Mouse (Mus musculus) heart, adult 9 months (tissue): ENCODE measurements around the gene Dio2.
A peak's percentile ranks its signal among the peaks of the same experiment; 100 is the strongest.

ENCODE experiments used
- DNase-seq, 2 experiments: peaks; one replicate each; pipeline ENCODE4 v3.0.0; 2022; ENCODE audit warnings: low spot score in 2 of 2

The Dio2 gene

DNA sequence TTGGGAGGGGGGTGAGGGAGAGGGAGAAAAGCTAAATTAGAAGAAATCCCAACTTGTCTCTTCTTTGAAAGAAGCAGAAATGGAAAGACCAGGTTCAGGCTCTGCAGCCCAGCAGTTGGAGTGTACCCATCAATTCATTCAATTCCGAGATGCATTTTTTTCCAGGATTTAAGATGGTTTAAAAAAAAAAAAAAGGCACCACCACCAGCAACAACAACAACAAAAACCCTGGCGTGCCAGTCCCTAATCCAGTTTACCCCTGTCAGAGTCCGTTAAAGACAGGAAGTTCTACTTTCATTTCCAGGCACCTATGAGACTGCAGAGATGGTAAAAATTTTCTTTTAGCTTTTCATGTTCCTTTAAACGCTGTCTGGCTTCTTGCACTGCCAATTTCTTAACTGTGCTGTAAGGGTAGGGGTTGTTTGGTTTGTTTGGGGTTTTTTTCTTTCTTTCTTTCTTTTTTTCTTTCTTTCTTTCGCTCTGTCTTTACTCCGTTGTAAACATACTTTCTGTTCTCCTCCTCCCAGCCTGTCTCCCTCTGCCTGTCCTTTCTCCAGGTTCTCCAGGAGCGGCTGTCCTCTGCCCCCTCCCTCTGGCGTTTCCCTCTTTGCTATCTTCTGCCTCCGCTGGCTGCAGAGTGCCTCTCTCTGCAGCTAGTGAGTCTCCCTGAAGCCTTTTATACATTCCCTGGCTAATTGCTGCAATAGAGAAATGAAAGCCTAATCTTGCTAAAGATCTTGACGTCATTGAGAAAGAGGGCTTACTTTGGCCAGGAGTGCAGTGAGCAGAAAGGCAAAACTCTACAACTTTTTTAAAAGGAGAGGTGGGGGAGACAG lies at the start of gene Dio2:
Gene Dio2, minus strand, starts transcription at position 51 of the 836 bp plus-strand sequence.
- DNase-seq: no peak

DNA sequence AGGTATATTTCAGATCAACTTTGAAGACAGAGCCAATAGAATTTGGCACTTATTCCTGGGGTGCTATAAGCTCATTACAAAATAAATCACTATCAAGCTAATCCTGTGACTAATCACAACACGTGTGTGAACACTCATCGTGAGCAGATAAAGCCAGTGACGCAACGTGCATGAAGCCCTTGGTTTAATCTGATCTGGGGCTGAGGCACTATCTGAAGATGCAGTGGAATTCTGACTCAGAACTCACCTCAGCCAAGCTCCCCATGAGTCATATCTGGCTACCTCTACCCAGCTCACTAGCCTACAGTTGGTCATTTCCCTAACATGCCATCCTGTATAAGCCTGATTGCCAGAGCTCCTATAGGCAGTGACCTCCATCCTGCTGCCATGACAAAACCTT lies 43.2 kb upstream of the Dio2 start:
- no peak for DNase-seq

DNA sequence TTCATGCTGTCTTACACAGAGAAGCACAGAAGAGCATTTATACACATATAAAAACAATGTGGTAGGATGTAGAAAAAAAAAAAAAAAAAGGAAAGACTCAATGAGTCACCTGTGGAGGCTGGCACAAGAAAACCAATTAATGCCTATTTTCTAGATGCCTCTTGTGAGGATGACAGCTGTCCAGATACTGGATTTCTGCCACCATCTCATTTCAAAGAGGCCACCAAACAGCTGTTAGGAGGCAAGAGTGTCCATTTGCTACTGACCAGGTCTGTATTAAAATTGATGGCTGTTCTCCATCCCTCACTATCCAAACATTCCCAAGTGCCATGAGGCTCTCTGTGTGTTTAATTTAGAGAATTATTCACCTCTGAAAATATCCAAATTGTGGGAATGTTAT lies 6.5 kb upstream of the Dio2 start:
- DNase-seq: no peak

DNA sequence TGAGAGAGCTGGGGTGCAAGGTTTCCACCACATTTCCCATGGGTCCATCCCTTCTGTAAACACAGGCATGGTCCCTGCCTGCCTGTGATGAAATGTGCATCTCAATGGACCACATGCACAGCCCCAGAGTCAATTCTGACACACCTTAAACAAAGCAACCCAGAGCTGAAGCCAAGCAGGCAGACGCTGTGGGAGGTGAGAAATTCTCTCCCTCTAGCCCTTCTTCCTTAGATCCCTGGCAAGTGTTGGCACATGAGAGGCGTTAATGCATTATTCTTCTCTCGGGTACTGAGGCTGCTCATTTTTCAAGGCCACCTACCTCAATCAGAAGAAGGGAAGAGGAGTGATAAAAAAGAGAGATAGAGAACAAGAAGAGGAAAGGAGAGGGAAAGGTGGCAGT lies 5.4 kb upstream of the Dio2 start:
- no peak for DNase-seq

DNA sequence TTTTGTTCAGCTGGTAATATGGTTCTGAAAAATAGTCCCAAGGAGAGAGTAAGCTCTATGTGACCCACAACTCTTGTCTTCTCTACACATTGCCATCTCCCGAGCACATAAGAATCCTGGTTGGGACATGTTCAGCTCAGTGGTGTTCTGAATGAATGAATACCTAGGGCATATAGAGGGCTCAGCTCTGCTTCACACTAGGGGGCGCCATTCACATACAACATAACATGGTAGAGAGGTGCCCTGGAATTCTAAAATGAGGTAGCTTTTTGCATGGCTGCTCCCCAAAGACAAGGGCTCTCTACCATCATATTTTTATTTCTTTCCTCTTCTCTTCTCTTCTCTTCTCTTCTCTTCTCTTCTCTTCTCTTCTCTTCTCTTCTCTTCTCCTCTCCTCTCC lies 2.2 kb upstream of the Dio2 start:
- peak in 1 of 2 experiments; percentile 41 for DNase-seq

DNA sequence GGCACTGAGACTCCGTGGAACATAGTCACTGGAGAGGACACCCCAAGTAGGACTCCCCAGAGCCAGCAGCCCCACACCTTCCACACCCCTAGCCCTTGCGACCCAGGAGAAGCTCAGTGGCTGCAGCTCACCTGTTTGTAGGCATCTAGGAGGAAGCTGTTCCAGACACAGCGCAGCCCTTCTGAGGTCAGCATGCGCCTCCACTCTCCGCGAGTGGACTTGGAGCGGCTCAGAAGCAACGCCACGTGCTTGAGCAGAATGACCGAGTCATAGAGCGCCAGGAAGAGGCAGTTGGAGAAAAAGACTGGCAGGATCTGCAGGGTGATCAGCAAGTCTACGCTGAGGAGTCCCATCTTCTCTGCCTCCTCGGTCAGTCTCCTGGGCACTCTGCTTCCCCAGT lies 306 bp downstream of the Dio2 start:
- peak in 1 of 2 experiments; percentile 2 for DNase-seq

DNA sequence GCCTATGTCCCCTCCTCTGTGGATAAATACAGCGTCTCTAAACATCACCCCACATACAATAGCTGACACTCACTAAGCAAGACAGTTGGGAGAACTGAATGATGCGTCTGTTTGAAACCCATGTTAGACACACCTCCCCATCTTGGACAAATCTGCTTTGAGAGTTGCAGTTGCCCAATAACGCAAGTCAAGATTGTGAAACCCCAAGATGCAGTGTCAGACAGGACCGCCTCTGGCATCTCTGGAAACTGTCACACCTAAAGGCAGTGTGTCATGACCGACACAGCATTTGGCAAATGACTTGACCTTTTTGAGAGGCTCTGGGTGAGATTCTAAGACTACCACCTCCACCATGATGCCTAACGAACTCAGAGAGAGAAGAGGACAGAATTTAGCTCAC lies 2.8 kb downstream of the Dio2 start:
- no peak for DNase-seq

DNA sequence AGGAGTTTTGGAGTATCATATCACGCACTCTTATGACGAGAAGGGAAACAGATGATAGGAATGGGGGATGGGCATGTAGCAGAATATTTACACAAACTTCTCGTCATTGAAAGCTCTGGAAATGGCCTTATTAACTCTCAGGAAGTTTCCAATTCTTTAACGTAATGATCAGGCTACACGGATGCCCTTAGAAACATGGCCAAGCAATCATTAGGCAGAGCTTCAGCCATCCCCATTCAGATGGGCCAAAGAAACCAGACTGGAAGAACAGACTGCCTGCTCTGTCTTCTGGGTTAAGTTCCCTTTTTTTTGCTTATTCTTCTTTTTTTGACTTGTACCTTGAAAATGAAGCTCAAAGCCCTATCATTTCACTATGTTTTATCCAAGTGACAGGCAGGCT lies 3.7 kb downstream of the Dio2 start:
- DNase-seq: no peak

DNA sequence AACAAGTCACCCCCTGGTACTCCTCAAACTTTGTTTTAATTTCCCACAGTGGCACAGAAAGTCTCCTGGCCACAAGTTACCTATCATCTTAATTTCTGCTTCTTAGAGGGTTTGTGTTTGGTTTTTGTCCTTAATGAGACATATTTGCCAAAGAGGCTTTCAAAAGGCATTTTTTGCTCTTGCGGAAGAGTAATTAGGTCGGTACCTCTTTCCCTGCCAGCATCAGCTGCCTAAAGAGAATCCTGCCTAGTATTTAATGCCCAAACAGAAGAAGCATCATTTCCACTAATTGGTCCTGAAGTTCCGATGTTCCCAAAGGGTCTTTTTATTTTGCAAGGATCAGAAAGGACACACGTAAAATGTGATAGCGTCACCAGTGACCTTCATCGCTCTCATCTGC lies 4.5 kb downstream of the Dio2 start:
- no peak for DNase-seq

DNA sequence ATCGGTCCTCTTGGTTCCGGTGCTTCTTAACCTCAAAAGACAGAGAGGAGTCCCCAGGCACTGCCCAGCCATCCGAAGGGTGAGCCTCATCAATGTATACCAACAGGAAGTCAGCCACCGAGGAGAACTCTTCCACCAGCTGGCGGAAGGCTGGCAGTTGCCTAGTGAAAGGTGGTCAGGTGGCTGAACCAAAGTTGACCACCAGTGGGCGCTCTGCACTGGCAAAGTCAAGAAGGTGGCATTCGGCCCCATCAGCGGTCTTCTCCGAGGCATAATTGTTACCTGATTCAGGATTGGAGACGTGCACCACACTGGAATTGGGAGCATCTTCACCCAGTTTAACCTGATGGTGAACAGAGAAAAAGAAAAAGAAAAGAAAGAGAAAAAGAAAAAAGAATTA lies 8.6 kb downstream of the Dio2 start:
- DNase-seq: peak in 1 of 2 experiments; percentile 22

DNA sequence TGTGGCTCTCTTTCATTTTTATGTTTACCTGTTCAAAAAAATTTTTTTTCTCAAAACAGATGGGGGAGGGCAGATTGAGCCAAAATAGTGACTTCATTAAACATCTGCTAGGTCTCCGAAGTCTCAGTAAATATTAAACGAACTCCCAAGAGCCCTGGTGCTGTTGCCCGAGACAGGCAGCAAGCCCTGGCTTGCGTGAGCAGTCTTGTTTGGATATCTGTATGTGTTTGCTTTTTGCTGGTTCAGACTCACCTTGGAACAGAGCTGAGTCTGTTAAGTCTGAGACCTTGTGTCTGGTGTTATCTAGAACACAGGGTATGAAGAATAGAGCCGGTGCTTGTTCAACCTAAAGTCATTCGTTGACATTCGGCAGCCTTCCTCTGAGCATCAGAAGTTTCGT lies 13.1 kb downstream of the Dio2 start:
- no peak for DNase-seq

DNA sequence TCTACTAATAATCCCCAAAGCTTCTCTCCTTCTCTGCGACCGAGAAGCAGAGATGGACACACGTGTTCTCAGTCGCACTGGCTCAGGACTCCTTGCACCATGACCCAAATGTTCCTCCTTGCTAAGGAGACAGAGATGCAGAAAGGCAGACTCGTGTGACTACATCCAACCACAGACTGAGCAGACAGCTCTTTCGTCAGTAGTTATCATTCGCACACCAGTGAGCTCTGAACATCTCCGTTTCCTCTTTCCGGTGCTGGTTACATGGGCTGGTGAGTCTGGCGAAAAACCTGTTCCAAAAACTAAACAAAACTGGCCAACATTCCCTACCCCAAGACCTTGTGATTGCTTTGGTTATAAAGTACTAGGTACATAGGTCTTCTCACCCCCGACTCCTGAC lies 13.6 kb downstream of the Dio2 start:
- no peak for DNase-seq

DNA sequence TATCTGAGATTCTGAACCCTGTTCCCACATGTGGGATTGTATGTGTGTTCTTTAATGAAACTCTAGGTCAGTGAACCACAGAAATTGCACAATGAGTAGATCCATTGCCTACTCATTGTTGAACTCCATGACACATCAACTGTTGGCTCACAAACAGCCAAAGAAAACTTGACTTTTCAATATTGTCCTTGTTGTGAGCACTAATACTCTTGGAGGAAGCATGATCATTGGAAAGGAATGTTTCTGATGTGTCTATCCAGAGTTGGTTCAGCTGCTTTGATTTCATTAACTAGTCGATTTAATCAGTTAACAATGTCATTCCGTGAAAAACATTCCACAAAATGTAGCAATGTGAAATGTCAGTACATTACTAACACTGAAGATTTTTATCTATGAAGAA lies 44.1 kb downstream of the Dio2 start:
- DNase-seq: no peak
